Mouse (Mus musculus) adrenal gland, postnatal 14 days (tissue): Measurements from ENCODE around the gene Fez1. TPM values are rescaled to one million over a fixed set of nuclear protein-coding genes. Genes with fewer than 3 reads are reported as not detected.
A peak's percentile ranks its signal among the peaks of the same experiment; 100 is the strongest.

Experiments
- DNase-seq: peaks from one replicate; pipeline ENCODE4 v3.0.0; 2021; ENCODE audit warnings: mixed read lengths
- total RNA-seq: library from RNA; stranded (reverse); gene quantifications from 2 replicates; pipeline ENCODE4 v1.2.3, GENCODE M21; 2021

The Fez1 gene
- total RNA-seq, 1 experiment from 2014 or later = 4.9 TPM

- peak; percentile 7 for DNase-seq
Measured at GRCm38 (mm10) chr9:36893413-36893990, 71.8 kb downstream of the Fez1 start.

- no peak for DNase-seq
Measured at GRCm38 (mm10) chr9:36894242-36894641, 72.6 kb downstream of the Fez1 start.

GRCm38 (mm10) chr9:36895009-36895693 lies 73.5 kb downstream of the Fez1 start:
- DNase-seq = peak; percentile 76

- peak; percentile 10 for DNase-seq
Measured at GRCm38 (mm10) chr9:36898560-36898959, 76.9 kb downstream of the Fez1 start.

GRCm38 (mm10) chr9:36900464-36900863 lies 78.8 kb downstream of the Fez1 start:
- DNase-seq = no peak

GRCm38 (mm10) chr9:36905452-36905851 lies 83.8 kb downstream of the Fez1 start:
- no peak for DNase-seq

- DNase-seq = peak; percentile 79
Measured at GRCm38 (mm10) chr9:36916362-36916761, 94.7 kb downstream of the Fez1 start.

- DNase-seq = peak; percentile 24
Measured at GRCm38 (mm10) chr9:36916915-36917314, 95.3 kb downstream of the Fez1 start.

GRCm38 (mm10) chr9:36918582-36918981 lies 96.9 kb downstream of the Fez1 start:
- DNase-seq = no peak

- DNase-seq = no peak
Measured at GRCm38 (mm10) chr9:36919472-36919871, 97.8 kb downstream of the Fez1 start.

GRCm38 (mm10) chr9:36921718-36922415 lies 100.2 kb downstream of the Fez1 start:
- no peak for DNase-seq

- no peak for DNase-seq
Measured at GRCm38 (mm10) chr9:36923753-36924152, 102.1 kb downstream of the Fez1 start.

Other genes with a start within 250 kb of the Fez1 start
- not detected in 2 replicates for gene Gm17689, start 239.2 kb upstream of the Fez1 start, total RNA-seq
- gene A630095E13Rik, start 178.5 kb upstream of the Fez1 start, total RNA-seq = not detected in 2 replicates
- not detected in 2 replicates for gene Acrv1, start 128.6 kb upstream of the Fez1 start, total RNA-seq
- gene Chek1, start 94.8 kb upstream of the Fez1 start, total RNA-seq = 6.3 and 8.5 TPM in 2 replicates
- 230 and 253 TPM in 2 replicates for gene Stt3a, start 54.2 kb upstream of the Fez1 start, total RNA-seq
- 148 and 151 TPM in 2 replicates for gene Ei24, start 24.5 kb upstream of the Fez1 start, total RNA-seq